In the genomic region with DNA sequence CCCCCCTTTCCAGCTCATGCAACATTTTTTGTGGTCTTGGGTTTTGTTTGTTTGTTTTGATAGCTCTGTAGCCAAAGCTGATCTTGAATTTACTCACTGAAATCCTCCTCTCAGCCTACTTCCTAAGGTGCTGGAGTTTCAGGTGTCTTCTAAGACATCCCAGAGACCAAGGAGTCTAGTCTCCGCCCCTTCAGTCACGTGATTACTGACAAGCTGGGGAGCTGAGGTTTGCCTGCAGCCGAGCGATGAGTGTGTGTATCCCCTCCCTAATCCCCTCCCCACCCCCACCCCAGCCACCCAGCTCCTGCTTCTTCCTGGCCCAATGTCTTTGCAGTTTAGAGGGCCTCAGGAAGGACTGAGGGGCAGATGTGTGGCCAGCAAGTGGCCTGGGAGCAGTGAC, we compare ENCODE assay signal across 9 mouse cellular contexts. TPM values are rescaled to one million over a fixed set of nuclear protein-coding genes. Genes with fewer than 3 reads are reported as not detected.
DNase-seq lines count a peak whose midpoint lies in the region; ATAC-seq and TF ChIP-seq lines count a peak whose summit lies in the region.
"Had no signal": no experiment of that assay in that cellular context is flagged by ENCODE, and none has a peak within 500 bp of the region (broad histone marks: within the 10 kb centered on the region; RNA-seq: fewer than 3 reads in every experiment).

No protein-coding gene starts in this region.

- peaks cover 51% of the 10 kb centered on the region for H3K4me1 ChIP-seq in forebrain, embryonic 10.5 days
- H3K4me1 ChIP-seq in forebrain, embryonic 16.5 days (replicated peaks; ENCODE audit: control insufficient read depth, insufficient read depth, low read length): peaks cover 22% of the 10 kb centered on the region
- H3K4me1 ChIP-seq in ES-Bruce4 (ENCODE audit: control insufficient read depth, insufficient read depth, low read length): no peaks in the 10 kb centered on the region
- H3K4me1 ChIP-seq in hindbrain, embryonic 12.5 days: peaks cover 49% of the 10 kb centered on the region
- peaks cover 59% of the 10 kb centered on the region for H3K4me1 ChIP-seq in midbrain, embryonic 13.5 days (replicated peaks)

- H3K9me3 ChIP-seq in forebrain, embryonic 10.5 days: no peaks in the 10 kb centered on the region
- H3K9me3 ChIP-seq in forebrain, embryonic 16.5 days (ENCODE audit: control insufficient read depth, low read length): no peaks in the 10 kb centered on the region
- no peaks in the 10 kb centered on the region for H3K9me3 ChIP-seq in ES-Bruce4 (replicated peaks; ENCODE audit: control insufficient read depth, insufficient read depth, low read length, poor library complexity, severe bottlenecking)
- no peaks in the 10 kb centered on the region for H3K9me3 ChIP-seq in hindbrain, embryonic 12.5 days (replicated peaks)
- no peaks in the 10 kb centered on the region for H3K9me3 ChIP-seq in midbrain, embryonic 13.5 days

- no peak for ATAC-seq in forebrain, embryonic 16.5 days
- no peak for ATAC-seq in hindbrain, embryonic 12.5 days (ENCODE audit: low FRiP score)
- 0 out of 2 replicates have a peak, but pooled peaks have one; percentile 10 for ATAC-seq in midbrain, embryonic 13.5 days

- H3K27me3 ChIP-seq in forebrain, embryonic 10.5 days (ENCODE audit: poor library complexity, severe bottlenecking): peaks cover 45% of the 10 kb centered on the region
- no peaks in the 10 kb centered on the region; the same call in 1 of the 2 replicates for H3K27me3 ChIP-seq in forebrain, embryonic 16.5 days (replicated peaks; ENCODE audit: control insufficient read depth, insufficient read depth, low read length)
- peaks cover 6% of the 10 kb centered on the region for H3K27me3 ChIP-seq in ES-Bruce4 (ENCODE audit: control insufficient read depth, insufficient read depth, low read length, poor library complexity, severe bottlenecking)
- H3K27me3 ChIP-seq in hindbrain, embryonic 12.5 days: peaks cover 15% of the 10 kb centered on the region
- 0 out of 2 replicates have a peak, but pooled peaks cover 3% of the 10 kb centered on the region for H3K27me3 ChIP-seq in midbrain, embryonic 13.5 days

- H3K36me3 ChIP-seq in forebrain, embryonic 10.5 days (replicated peaks): peaks cover 4% of the 10 kb centered on the region; the same call in 1 of the 2 replicates
- H3K36me3 ChIP-seq in forebrain, embryonic 16.5 days (ENCODE audit: control insufficient read depth, insufficient read depth): no peaks in the 10 kb centered on the region
- H3K36me3 ChIP-seq in ES-Bruce4 (ENCODE audit: control insufficient read depth, insufficient read depth, low read length, poor library complexity, severe bottlenecking): no peaks in the 10 kb centered on the region
- peaks cover 18% of the 10 kb centered on the region for H3K36me3 ChIP-seq in hindbrain, embryonic 12.5 days
- peaks cover 14% of the 10 kb centered on the region for H3K36me3 ChIP-seq in midbrain, embryonic 13.5 days

- no peak for TF ChIP-seq CTCF in ES-Bruce4 (IDR thresholded peaks at IDR 0.05; ENCODE audit: low read depth, low read length)

- 2% methylated on average over 4 of the region's 4 CpGs for WGBS in forebrain, embryonic 10.5 days
- WGBS in forebrain, embryonic 16.5 days: 11% methylated on average over 4 of the region's 4 CpGs
- WGBS in hindbrain, embryonic 12.5 days: 17% methylated on average over 4 of the region's 4 CpGs
- WGBS in midbrain, embryonic 13.5 days: 0% methylated on average over 4 of the region's 4 CpGs

- peak overlapping the region; percentile 62 for H3K4me3 ChIP-seq in forebrain, embryonic 10.5 days
- no peak overlapping the region for H3K4me3 ChIP-seq in forebrain, embryonic 16.5 days (replicated peaks; ENCODE audit: low read length)
- H3K4me3 ChIP-seq in ES-Bruce4 (ENCODE audit: low read depth, low read length): 0 out of 2 replicates have a peak overlapping the region, but pooled peaks have one; percentile 24
- H3K4me3 ChIP-seq in hindbrain, embryonic 12.5 days: no peak overlapping the region
- H3K4me3 ChIP-seq in midbrain, embryonic 13.5 days (replicated peaks): no peak overlapping the region

- intact Hi-C loops in left cerebral cortex, postnatal 36 days (cut with DNase I): no loop called here

- no peak for TF ChIP-seq POLR2A in ES-Bruce4 (IDR thresholded peaks at IDR 0.05; ENCODE audit: insufficient read depth, low read length)

- no peak overlapping the region for H3K4me2 ChIP-seq in forebrain, embryonic 16.5 days (ENCODE audit: low read length)
- peak overlapping the region; percentile 84 for H3K4me2 ChIP-seq in hindbrain, embryonic 12.5 days (replicated peaks)
- H3K4me2 ChIP-seq in midbrain, embryonic 13.5 days (replicated peaks): peak overlapping the region; percentile 84

- no peak overlapping the region for H3K9ac ChIP-seq in forebrain, embryonic 16.5 days (replicated peaks; ENCODE audit: low read depth, low read length)
- no peak overlapping the region; the same call in 1 of the 2 replicates for H3K9ac ChIP-seq in ES-Bruce4 (ENCODE audit: low read depth, poor library complexity, severe bottlenecking)
- H3K9ac ChIP-seq in hindbrain, embryonic 12.5 days: no peak overlapping the region
- H3K9ac ChIP-seq in midbrain, embryonic 13.5 days (replicated peaks): 0 out of 2 replicates have a peak overlapping the region, but pooled peaks have one; percentile 17

- peak overlapping the region; percentile 78 for H3K27ac ChIP-seq in forebrain, embryonic 10.5 days
- no peak overlapping the region for H3K27ac ChIP-seq in forebrain, embryonic 16.5 days (ENCODE audit: low read length)
- H3K27ac ChIP-seq in ES-Bruce4 (ENCODE audit: insufficient read depth, low read length): no peak overlapping the region
- H3K27ac ChIP-seq in hindbrain, embryonic 12.5 days: peak overlapping the region; percentile 18; the same call in 1 of the 2 replicates
- H3K27ac ChIP-seq in midbrain, embryonic 13.5 days: peak overlapping the region; percentile 52; the same call in 1 of the 2 replicates

- no peak for DNase-seq in forebrain, embryonic 10.5 days (ENCODE audit: extremely low spot score, low spot score)
- DNase-seq in left cerebral cortex, postnatal 36 days (ENCODE audit: low spot score in 2 of 2): no peak
- no peak for DNase-seq in right cerebral cortex, postnatal 36 days (ENCODE audit: low spot score in 2 of 2)
- DNase-seq in left cerebral cortex, adult 8-10 months (ENCODE audit: low spot score in 2 of 2): no peak

- no peak for TF ChIP-seq EP300 in ES-Bruce4 (IDR thresholded peaks at IDR 0.05; ENCODE audit: insufficient read depth, low read depth, low read length)

RNA-seq across cellular contexts. Expression of a gene that starts 5.5 kb away (rescaled TPM):
- polyA plus RNA-seq in forebrain, embryonic 10.5 days (2016; fragmentation: Nextera tagmentation; extraction: Ambion mirVana): 4.7 and 5.9 TPM in 2 replicates
- 11.2 and 13.4 TPM in 2 replicates for polyA plus RNA-seq in forebrain, embryonic 16.5 days (2015; fragmentation: Nextera tagmentation; extraction: Ambion mirVana)
- polyA plus RNA-seq in ES-Bruce4 (2011; ENCODE audit: insufficient read depth, insufficient read length, low read depth, missing spikeins): 3.2 and 3.5 TPM in 2 replicates
- 22.1 and 23.8 TPM in 2 replicates for polyA plus RNA-seq in hindbrain, embryonic 12.5 days (2016; fragmentation: Nextera tagmentation; extraction: Ambion mirVana)
- polyA plus RNA-seq in midbrain, embryonic 13.5 days (2015; fragmentation: Nextera tagmentation; extraction: Ambion mirVana): 19.6 and 26.9 TPM in 2 replicates
- total RNA-seq in left cerebral cortex, postnatal 36 days (2021): 10 to 100 TPM; 18.3 to 27.0 TPM
- 10 to 100 TPM; 15.7 to 28.6 (median 17.7) TPM for total RNA-seq in left cerebral cortex, adult 8-10 months (2022)

RNA-seq across cellular contexts. Expression of a gene that starts 16.2 kb away (rescaled TPM):
- polyA plus RNA-seq in forebrain, embryonic 10.5 days (2016; fragmentation: Nextera tagmentation; extraction: Ambion mirVana): 184 and 186 TPM in 2 replicates
- 152 and 167 TPM in 2 replicates for polyA plus RNA-seq in forebrain, embryonic 16.5 days (2015; fragmentation: Nextera tagmentation; extraction: Ambion mirVana)
- polyA plus RNA-seq in ES-Bruce4 (2011; ENCODE audit: insufficient read depth, insufficient read length, low read depth, missing spikeins): 62.8 and 67.2 TPM in 2 replicates
- 131 and 139 TPM in 2 replicates for polyA plus RNA-seq in hindbrain, embryonic 12.5 days (2016; fragmentation: Nextera tagmentation; extraction: Ambion mirVana)
- 160 TPM in 2 replicates for polyA plus RNA-seq in midbrain, embryonic 13.5 days (2015; fragmentation: Nextera tagmentation; extraction: Ambion mirVana)
- 100 to 1,000 TPM in 1 of 2 experiments, 10 to 100 TPM in 1; 88.6 to 108 TPM for total RNA-seq in left cerebral cortex, postnatal 36 days (2021)
- total RNA-seq in left cerebral cortex, adult 8-10 months (2022): 10 to 100 TPM; 76.5 to 94.5 (median 85.6) TPM

RNA-seq across cellular contexts. Expression of a gene that starts 18.0 kb away (rescaled TPM):
- polyA plus RNA-seq in forebrain, embryonic 10.5 days (2016; fragmentation: Nextera tagmentation; extraction: Ambion mirVana): 4.8 and 5.7 TPM in 2 replicates
- polyA plus RNA-seq in forebrain, embryonic 16.5 days (2015; fragmentation: Nextera tagmentation; extraction: Ambion mirVana): 7.4 and 8.3 TPM in 2 replicates
- polyA plus RNA-seq in ES-Bruce4 (2011; ENCODE audit: insufficient read depth, insufficient read length, low read depth, missing spikeins): 11.1 and 12.1 TPM in 2 replicates
- 9.8 and 11.1 TPM in 2 replicates for polyA plus RNA-seq in hindbrain, embryonic 12.5 days (2016; fragmentation: Nextera tagmentation; extraction: Ambion mirVana)
- polyA plus RNA-seq in midbrain, embryonic 13.5 days (2015; fragmentation: Nextera tagmentation; extraction: Ambion mirVana): 7.7 and 10.5 TPM in 2 replicates
- total RNA-seq in left cerebral cortex, postnatal 36 days (2021): 10 to 100 TPM; 16.9 to 20.2 TPM
- 10 to 100 TPM; 10.9 to 22.7 (median 17.6) TPM for total RNA-seq in left cerebral cortex, adult 8-10 months (2022)

RNA-seq across cellular contexts. Expression of a gene that starts 35.0 kb away (rescaled TPM):
- 0.36 and 0.38 TPM in 2 replicates for polyA plus RNA-seq in forebrain, embryonic 10.5 days (2016; fragmentation: Nextera tagmentation; extraction: Ambion mirVana)
- 1.6 and 1.9 TPM in 2 replicates for polyA plus RNA-seq in forebrain, embryonic 16.5 days (2015; fragmentation: Nextera tagmentation; extraction: Ambion mirVana)
- polyA plus RNA-seq in ES-Bruce4 (2011; ENCODE audit: insufficient read depth, insufficient read length, low read depth, missing spikeins): 13.3 TPM in 2 replicates
- polyA plus RNA-seq in hindbrain, embryonic 12.5 days (2016; fragmentation: Nextera tagmentation; extraction: Ambion mirVana): 0.25 and 0.68 TPM in 2 replicates
- 0.67 and 0.73 TPM in 2 replicates for polyA plus RNA-seq in midbrain, embryonic 13.5 days (2015; fragmentation: Nextera tagmentation; extraction: Ambion mirVana)
- 10 to 100 TPM in 1 of 2 experiments, 1 to 10 TPM in 1; 8.9 to 12.1 TPM for total RNA-seq in left cerebral cortex, postnatal 36 days (2021)
- 10 to 100 TPM; 10.2 to 11.9 (median 11.5) TPM for total RNA-seq in left cerebral cortex, adult 8-10 months (2022)
- total RNA-seq: heart, adult 8-10 months had no signal

RNA-seq across cellular contexts. Expression of a gene that starts 39.7 kb away (rescaled TPM):
- 3,478 and 3,689 TPM in 2 replicates for polyA plus RNA-seq in forebrain, embryonic 10.5 days (2016; fragmentation: Nextera tagmentation; extraction: Ambion mirVana)
- 2,480 and 2,641 TPM in 2 replicates for polyA plus RNA-seq in forebrain, embryonic 16.5 days (2015; fragmentation: Nextera tagmentation; extraction: Ambion mirVana)
- polyA plus RNA-seq in ES-Bruce4 (2011; ENCODE audit: insufficient read depth, insufficient read length, low read depth, missing spikeins): 2,473 and 2,707 TPM in 2 replicates
- 2,266 and 2,767 TPM in 2 replicates for polyA plus RNA-seq in hindbrain, embryonic 12.5 days (2016; fragmentation: Nextera tagmentation; extraction: Ambion mirVana)
- 2,682 and 2,717 TPM in 2 replicates for polyA plus RNA-seq in midbrain, embryonic 13.5 days (2015; fragmentation: Nextera tagmentation; extraction: Ambion mirVana)
- 100 to 1,000 TPM; 558 to 677 TPM for total RNA-seq in left cerebral cortex, postnatal 36 days (2021)
- total RNA-seq in left cerebral cortex, adult 8-10 months (2022): 100 to 1,000 TPM; 653 to 769 (median 710) TPM

Comparison
In these comparisons a context has a peak if more than half of its experiments do, and no peak if none do; other contexts are left out.
1. H3K27ac ChIP-seq: peak in forebrain, embryonic 10.5 days (single experiment), hindbrain, embryonic 12.5 days (single experiment) and midbrain, embryonic 13.5 days (single experiment); none in forebrain, embryonic 16.5 days (single experiment) and ES-Bruce4 (single experiment).
2. H3K4me3 ChIP-seq: peak in forebrain, embryonic 10.5 days (single experiment) and ES-Bruce4 (single experiment); none in forebrain, embryonic 16.5 days (single experiment), hindbrain, embryonic 12.5 days (single experiment) and midbrain, embryonic 13.5 days (single experiment).